Mouse (Mus musculus) kidney, embryonic 14.5 days (tissue): Measurements from ENCODE around the gene Tbl1xr1. TPM values are rescaled to one million over a fixed set of nuclear protein-coding genes. Genes with fewer than 3 reads are reported as not detected.

Source experiments
- ATAC-seq: fragments of 200-750 bp; cut with Nextera tagmentation; 2 replicates; pipeline ENCODE4 v1.8.0; 2017; ENCODE audit warnings: moderate number of reproducible peaks, mild to moderate bottlenecking, moderate TSS enrichment, moderate library complexity; ENCODE audit not compliant: low FRiP score, low TSS enrichment
- H3K27ac ChIP-seq: fragments of 300-500 bp; sonication (generic); 2 replicates; pipeline ENCODE4 v1.5.1; 2014; ENCODE audit warnings: low read depth, mild to moderate bottlenecking, low read length, moderate library complexity, mixed read lengths
- H3K27me3 ChIP-seq: fragments of 300-500 bp; sonication (generic); 2 replicates; pipeline ENCODE4 v1.6.1; 2014; ENCODE audit warnings: mild to moderate bottlenecking, low read length; ENCODE audit not compliant: control insufficient read depth, insufficient read depth
- H3K36me3 ChIP-seq: fragments of 300-500 bp; sonication (generic); 2 replicates; pipeline ENCODE4 v1.6.1; 2014; ENCODE audit warnings: low read length, mixed read lengths; ENCODE audit not compliant: control insufficient read depth, insufficient read depth
- H3K4me1 ChIP-seq: fragments of 300-500 bp; sonication (generic); 2 replicates; pipeline ENCODE4 v1.6.1; 2014; ENCODE audit warnings: low read length, mixed read lengths; ENCODE audit not compliant: control insufficient read depth, insufficient read depth
- H3K4me2 ChIP-seq: fragments of 300-500 bp; sonication (generic); replicated peaks from 2 replicates; pipeline ENCODE4 v1.6.1; 2014; ENCODE audit warnings: low read depth, mild to moderate bottlenecking, low read length
- H3K4me3 ChIP-seq: fragments of 300-500 bp; sonication (generic); 2 replicates; pipeline ENCODE4 v1.5.1; 2014; ENCODE audit warnings: mild to moderate bottlenecking, low read length
- H3K9ac ChIP-seq: fragments of 300-500 bp; sonication (generic); 2 replicates; pipeline ENCODE4 v1.6.1; 2014; ENCODE audit warnings: low read depth, mild to moderate bottlenecking, low read length, moderate library complexity
- H3K9me3 ChIP-seq: fragments of 300-500 bp; sonication (generic); 2 replicates; pipeline ENCODE4 v1.6.1; 2016; ENCODE audit warnings: low read length; ENCODE audit not compliant: control insufficient read depth
- WGBS: fragments of 180-500 bp; shearing (Covaris S2); extraction: QIAGEN DNeasy Blood & Tissue Kit; methylation state at CpG from one replicate; pipeline ENCODE4 v1.1.7; 2014; 5-methylcytosine and 5-hydroxymethylcytosine counted together
- polyA plus RNA-seq: library from polyadenylated mRNA; unstranded; fragments of >200 nt; fragmentation: Nextera tagmentation; extraction: Ambion mirVana; gene quantifications from 2 replicates; pipeline ENCODE4 v1.2.1, GENCODE M21; 2014

The Tbl1xr1 gene
- polyA plus RNA-seq, 1 experiment from 2014 or later = 39.7 TPM

GRCm38 (mm10) chr3:22073916-22074315 lies 2.5 kb upstream of the Tbl1xr1 start:
- H3K4me3 ChIP-seq = no peak overlapping the region
- 50% methylated on average over 1 of the region's 1 CpGs for whole genome bisulfite sequencing
- H3K4me1 ChIP-seq = peaks cover 16% of the 10 kb centered on the region; the same call in 1 of the 2 replicates
- H3K9ac ChIP-seq = no peak overlapping the region
- H3K4me2 ChIP-seq = no peak overlapping the region
- no peaks in the 10 kb centered on the region for H3K36me3 ChIP-seq
- ATAC-seq = no peak
- H3K27me3 ChIP-seq = no peaks in the 10 kb centered on the region
- H3K9me3 ChIP-seq = no peaks in the 10 kb centered on the region
- H3K27ac ChIP-seq = no peak overlapping the region

GRCm38 (mm10) chr3:22074591-22075294 lies 1.7 kb upstream of the Tbl1xr1 start:
- no peak for ATAC-seq
- Histone ChIP-seq H3K27ac (no peak overlapping the region), H3K27me3 (no peaks in the 10 kb centered on the region), H3K4me1 (peaks cover 16% of the 10 kb centered on the region; the same call in 1 of the 2 replicates), H3K9ac (no peak overlapping the region), H3K4me3 (peak overlapping the region; percentile 77), H3K9me3 (no peaks in the 10 kb centered on the region), H3K36me3 (no peaks in the 10 kb centered on the region), H3K4me2 (peak overlapping the region; percentile 60)
- WGBS = 23% methylated on average over 11 of the region's 11 CpGs

- H3K36me3 ChIP-seq = no peaks in the 10 kb centered on the region
- WGBS = under 1% methylated on average over 28 of the region's 28 CpGs
Measured at GRCm38 (mm10) chr3:22075517-22075886, 950 bp upstream of the Tbl1xr1 start.

GRCm38 (mm10) chr3:22075887-22076560 lies 428 bp upstream of the Tbl1xr1 start:
- H3K27ac ChIP-seq = peak overlapping the region; percentile 88
- WGBS = 2% methylated on average over 36 of the region's 70 CpGs
- ATAC-seq = peak; percentile 88

More at GRCm38 (mm10) chr3:22075517-22075886, 950 bp upstream of the Tbl1xr1 start:
- peak overlapping the region; percentile 77 for H3K4me3 ChIP-seq
- peak overlapping the region; percentile 80 for H3K9ac ChIP-seq
- peak overlapping the region; percentile 88 for H3K27ac ChIP-seq
- H3K9me3 ChIP-seq = no peaks in the 10 kb centered on the region
- H3K27me3 ChIP-seq = no peaks in the 10 kb centered on the region
- H3K4me1 ChIP-seq = peaks cover 16% of the 10 kb centered on the region; the same call in 1 of the 2 replicates
- no peak for ATAC-seq
- peak overlapping the region; percentile 60 for H3K4me2 ChIP-seq

GRCm38 (mm10) chr3:22076936-22077656 lies 644 bp downstream of the Tbl1xr1 start:
- H3K27ac ChIP-seq = peak overlapping the region; percentile 96
- under 1% methylated on average over 49 of the region's 64 CpGs for WGBS
- peak overlapping the region; percentile 69 for H3K4me2 ChIP-seq
- H3K9me3 ChIP-seq = no peaks in the 10 kb centered on the region
- H3K36me3 ChIP-seq = no peaks in the 10 kb centered on the region
- H3K4me3 ChIP-seq = peak overlapping the region; percentile 77
- peak; percentile 80 for ATAC-seq
- no peaks in the 10 kb centered on the region for H3K27me3 ChIP-seq
- peaks cover 19% of the 10 kb centered on the region; the same call in 1 of the 2 replicates for H3K4me1 ChIP-seq
- H3K9ac ChIP-seq = peak overlapping the region; percentile 82

More at GRCm38 (mm10) chr3:22075887-22076560, 428 bp upstream of the Tbl1xr1 start:
- H3K9ac ChIP-seq = peak overlapping the region; percentile 80
- peak overlapping the region; percentile 60 for H3K4me2 ChIP-seq
- H3K4me1 ChIP-seq = peaks cover 16% of the 10 kb centered on the region; the same call in 1 of the 2 replicates
- no peaks in the 10 kb centered on the region for H3K9me3 ChIP-seq
- no peaks in the 10 kb centered on the region for H3K36me3 ChIP-seq
- no peaks in the 10 kb centered on the region for H3K27me3 ChIP-seq
- H3K4me3 ChIP-seq = peak overlapping the region; percentile 77

GRCm38 (mm10) chr3:22077657-22078475 lies 1.4 kb downstream of the Tbl1xr1 start:
- no peak for ATAC-seq
- Histone ChIP-seq H3K27ac (peak overlapping the region; percentile 96; the same call in 1 of the 2 replicates), H3K4me2 (peak overlapping the region; percentile 69)

GRCm38 (mm10) chr3:22078529-22078928 lies 2.1 kb downstream of the Tbl1xr1 start:
- Histone ChIP-seq H3K9me3 (no peaks in the 10 kb centered on the region), H3K9ac (peak overlapping the region; percentile 82; the same call in 1 of the 2 replicates), H3K4me1 (peaks cover 21% of the 10 kb centered on the region; the same call in 1 of the 2 replicates), H3K4me2 (peak overlapping the region; percentile 69), H3K27ac (no peak overlapping the region), H3K27me3 (no peaks in the 10 kb centered on the region), H3K4me3 (peak overlapping the region; percentile 77), H3K36me3 (no peaks in the 10 kb centered on the region)
- no peak for ATAC-seq
- WGBS = 34% methylated on average over 3 of the region's 3 CpGs

More at GRCm38 (mm10) chr3:22077657-22078475, 1.4 kb downstream of the Tbl1xr1 start:
- H3K4me1 ChIP-seq = peaks cover 21% of the 10 kb centered on the region; the same call in 1 of the 2 replicates
- no peaks in the 10 kb centered on the region for H3K9me3 ChIP-seq
- no peaks in the 10 kb centered on the region for H3K36me3 ChIP-seq
- WGBS = 4% methylated on average over 9 of the region's 9 CpGs
- no peaks in the 10 kb centered on the region for H3K27me3 ChIP-seq
- H3K9ac ChIP-seq = peak overlapping the region; percentile 82
- H3K4me3 ChIP-seq = peak overlapping the region; percentile 77

- Histone ChIP-seq H3K4me2 (no peak overlapping the region), H3K4me3 (no peak overlapping the region), H3K36me3 (no peaks in the 10 kb centered on the region), H3K9ac (no peak overlapping the region), H3K27me3 (no peaks in the 10 kb centered on the region), H3K9me3 (no peaks in the 10 kb centered on the region), H3K4me1 (peaks cover 22% of the 10 kb centered on the region; the same call in 1 of the 2 replicates), H3K27ac (no peak overlapping the region)
- ATAC-seq = no peak
- WGBS = 80% methylated on average over 4 of the region's 4 CpGs
Measured at GRCm38 (mm10) chr3:22081869-22082268, 5.4 kb downstream of the Tbl1xr1 start.
